Comparison of ENCODE assay signal across 10 mouse cellular contexts in genomic region chr13:49036928-49037574, GRCm38 (mm10).
DNase-seq lines count a peak whose midpoint lies in the region; ATAC-seq lines count a peak whose summit lies in the region.
"Had no signal": no experiment of that assay in that cellular context is flagged by ENCODE, and none has a peak within 500 bp of the region (broad histone marks: within the 10 kb centered on the region; RNA-seq: fewer than 3 reads in every experiment).

No protein-coding gene starts in this region.

- intact Hi-C loops in heart, postnatal 10 days (cut with DNase I) = no loop called here

- H3K27ac ChIP-seq in heart, embryonic 13.5 days (replicated peaks) = peak overlapping the region; percentile 49
- peak overlapping the region; percentile 46 for H3K27ac ChIP-seq in forebrain, embryonic 16.5 days (ENCODE audit: low read length)
- H3K27ac ChIP-seq: liver, embryonic 13.5 days had no signal

- H3K9me3 ChIP-seq in heart, embryonic 13.5 days = 0 out of 2 replicates have a peak, but pooled peaks cover under 1% of the 10 kb centered on the region
- H3K9me3 ChIP-seq in forebrain, embryonic 16.5 days (ENCODE audit: control insufficient read depth, low read length) = no peaks in the 10 kb centered on the region
- H3K9me3 ChIP-seq: liver, embryonic 13.5 days had no signal

- ATAC-seq in heart, embryonic 13.5 days (ENCODE audit: extremely low read depth, insufficient number of reproducible peaks, low FRiP score, low TSS enrichment) = no peak
- peak; percentile 67 for ATAC-seq in forebrain, embryonic 16.5 days

- no peak overlapping the region for H3K4me2 ChIP-seq in heart, embryonic 13.5 days
- no peak overlapping the region for H3K4me2 ChIP-seq in forebrain, embryonic 16.5 days (ENCODE audit: low read length)
- H3K4me2 ChIP-seq: liver, embryonic 13.5 days had no signal

- H3K9ac ChIP-seq in heart, embryonic 13.5 days = peak overlapping the region; percentile 33; the same call in 1 of the 2 replicates
- H3K9ac ChIP-seq in forebrain, embryonic 16.5 days (replicated peaks; ENCODE audit: low read depth, low read length) = no peak overlapping the region
- H3K9ac ChIP-seq: liver, embryonic 13.5 days had no signal

- H3K36me3 ChIP-seq in heart, embryonic 13.5 days = no peaks in the 10 kb centered on the region
- H3K36me3 ChIP-seq in forebrain, embryonic 16.5 days (ENCODE audit: control insufficient read depth, insufficient read depth) = peaks cover 21% of the 10 kb centered on the region
- H3K36me3 ChIP-seq: liver, embryonic 13.5 days had no signal

- no peak for DNase-seq in heart, postnatal 10 days
- DNase-seq in NIH3T3 (ENCODE audit: low read depth) = peak; percentile 70
- DNase-seq in lung, postnatal 25 days (ENCODE audit: low spot score) = peak; percentile 25
- no peak for DNase-seq in frontal cortex, postnatal 10 days (ENCODE audit: low spot score in 2 of 2)
- no peak for DNase-seq in left cerebral cortex, adult 9 months (ENCODE audit: low spot score in 2 of 2)
- DNase-seq in thymus, postnatal 25 days = no peak
- DNase-seq: kidney, adult 11 months; liver, embryonic 13.5 days had no signal

- H3K4me3 ChIP-seq in heart, embryonic 13.5 days = no peak overlapping the region
- H3K4me3 ChIP-seq in forebrain, embryonic 16.5 days (replicated peaks; ENCODE audit: low read length) = no peak overlapping the region
- H3K4me3 ChIP-seq: liver, embryonic 13.5 days had no signal

- 43% methylated on average over 7 of the region's 7 CpGs for WGBS in heart, embryonic 13.5 days
- 44% methylated on average over 7 of the region's 7 CpGs for WGBS in forebrain, embryonic 16.5 days

- H3K4me1 ChIP-seq in heart, embryonic 13.5 days = peaks cover 25% of the 10 kb centered on the region
- H3K4me1 ChIP-seq in forebrain, embryonic 16.5 days (replicated peaks; ENCODE audit: control insufficient read depth, insufficient read depth, low read length) = peaks cover 11% of the 10 kb centered on the region
- H3K4me1 ChIP-seq: liver, embryonic 13.5 days had no signal

- no peaks in the 10 kb centered on the region for H3K27me3 ChIP-seq in heart, embryonic 13.5 days (replicated peaks)
- no peaks in the 10 kb centered on the region for H3K27me3 ChIP-seq in forebrain, embryonic 16.5 days (replicated peaks; ENCODE audit: control insufficient read depth, insufficient read depth, low read length)
- H3K27me3 ChIP-seq: liver, embryonic 13.5 days had no signal

Comparison
In these comparisons a context has a peak if more than half of its experiments do, and no peak if none do; other contexts are left out.
1. DNase-seq: peak in NIH3T3 (single experiment) and lung, postnatal 25 days (single experiment); none in heart, postnatal 10 days (0 of 2), frontal cortex, postnatal 10 days (0 of 2), left cerebral cortex, adult 9 months (0 of 2) and thymus, postnatal 25 days (single experiment).